Mouse (Mus musculus): ENCODE results near the gene Proser3. TPM values are rescaled to one million over a fixed set of nuclear protein-coding genes. Genes with fewer than 3 reads are reported as not detected.

Gene Proser3
- total RNA-seq, 2 experiments from 2014 or later: 7.6 to 10.1 TPM

GRCm38 (mm10) chr7:30581547-30581946, 29.4 kb upstream of the Proser3 start:
- DNase-seq: no peak
- intact Hi-C loops (cut with DNase I): no loop called here

- intact Hi-C loops (cut with DNase I): no loop called here
- no peak for DNase-seq
These were observed 27.9 kb upstream of the Proser3 start for GRCm38 (mm10) chr7:30579950-30580349.

- intact Hi-C loops (cut with DNase I): no loop called here
These were observed 20.9 kb upstream of the Proser3 start for GRCm38 (mm10) chr7:30572969-30573368.

GRCm38 (mm10) chr7:30572389-30572788, 20.3 kb upstream of the Proser3 start:
- no peak for DNase-seq
- intact Hi-C loops (cut with DNase I): no loop called here

More at GRCm38 (mm10) chr7:30572969-30573368, 20.9 kb upstream of the Proser3 start:
- peak; percentile 66 for DNase-seq

- intact Hi-C loops (cut with DNase I): no loop called here
- no peak for DNase-seq
These were observed 15.5 kb upstream of the Proser3 start for GRCm38 (mm10) chr7:30567555-30567954.

GRCm38 (mm10) chr7:30566033-30566432, 13.9 kb upstream of the Proser3 start:
- no peak for DNase-seq
- intact Hi-C loops (cut with DNase I): no loop called here

- intact Hi-C loops (cut with DNase I): no loop called here
- DNase-seq: no peak
These were observed 13.0 kb upstream of the Proser3 start, which contains the start of gene Igflr1 for GRCm38 (mm10) chr7:30564970-30565571. Gene Igflr1, plus strand, starts transcription at chr7:30565427.

- intact Hi-C loops (cut with DNase I): no loop called here
- DNase-seq: no peak
These were observed 11.8 kb upstream of the Proser3 start for GRCm38 (mm10) chr7:30563906-30564280.

GRCm38 (mm10) chr7:30563117-30563905, 11.2 kb upstream of the Proser3 start, which contains the start of the genes U2af1l4, Gm49396 and Psenen:
Gene U2af1l4, plus strand, starts transcription at chr7:30563301.
Gene Gm49396, plus strand, starts transcription at chr7:30563344.
Gene Psenen, minus strand, starts transcription at chr7:30563627.
- peak; percentile 98 for DNase-seq
- intact Hi-C loops (cut with DNase I): no loop called here

GRCm38 (mm10) chr7:30562526-30563116, 10.5 kb upstream of the Proser3 start:
- no peak for DNase-seq
- intact Hi-C loops (cut with DNase I): no loop called here

GRCm38 (mm10) chr7:30560296-30560695, 8.2 kb upstream of the Proser3 start:
- no peak for DNase-seq
- intact Hi-C loops (cut with DNase I): no loop called here

- peak; percentile 99 for DNase-seq
- intact Hi-C loops (cut with DNase I): no loop called here
These were observed 7.4 kb upstream of the Proser3 start, which contains the start of gene Lin37 for GRCm38 (mm10) chr7:30559443-30559954. Gene Lin37, minus strand, starts transcription at chr7:30559838.

GRCm38 (mm10) chr7:30558656-30559442, 6.8 kb upstream of the Proser3 start:
- DNase-seq: no peak
- intact Hi-C loops (cut with DNase I): no loop called here

- DNase-seq: no peak
- intact Hi-C loops (cut with DNase I): no loop called here
These were observed 5.9 kb upstream of the Proser3 start for GRCm38 (mm10) chr7:30557901-30558514.

GRCm38 (mm10) chr7:30556894-30557536, 4.9 kb upstream of the Proser3 start:
- DNase-seq: no peak
- intact Hi-C loops (cut with DNase I): no loop called here

GRCm38 (mm10) chr7:30553810-30554584, 1.9 kb upstream of the Proser3 start:
- DNase-seq: no peak
- intact Hi-C loops (cut with DNase I): no loop called here

GRCm38 (mm10) chr7:30553021-30553589, 1.0 kb upstream of the Proser3 start:
- no peak for DNase-seq
- intact Hi-C loops (cut with DNase I): no loop called here

GRCm38 (mm10) chr7:30551445-30552101, 526 bp downstream of the Proser3 start:
- intact Hi-C loops (cut with DNase I): no loop called here
- DNase-seq: peak; percentile 44

Measured in left cerebral cortex, postnatal 4 days (tissue).